Mouse (Mus musculus): ENCODE data around the gene 2900026A02Rik. TPM values are rescaled to one million over a fixed set of nuclear protein-coding genes. Genes with fewer than 3 reads are reported as not detected.

The 2900026A02Rik gene
- polyA plus RNA-seq, 1 experiment from 2014 or later, result 5.3 TPM

DNA sequence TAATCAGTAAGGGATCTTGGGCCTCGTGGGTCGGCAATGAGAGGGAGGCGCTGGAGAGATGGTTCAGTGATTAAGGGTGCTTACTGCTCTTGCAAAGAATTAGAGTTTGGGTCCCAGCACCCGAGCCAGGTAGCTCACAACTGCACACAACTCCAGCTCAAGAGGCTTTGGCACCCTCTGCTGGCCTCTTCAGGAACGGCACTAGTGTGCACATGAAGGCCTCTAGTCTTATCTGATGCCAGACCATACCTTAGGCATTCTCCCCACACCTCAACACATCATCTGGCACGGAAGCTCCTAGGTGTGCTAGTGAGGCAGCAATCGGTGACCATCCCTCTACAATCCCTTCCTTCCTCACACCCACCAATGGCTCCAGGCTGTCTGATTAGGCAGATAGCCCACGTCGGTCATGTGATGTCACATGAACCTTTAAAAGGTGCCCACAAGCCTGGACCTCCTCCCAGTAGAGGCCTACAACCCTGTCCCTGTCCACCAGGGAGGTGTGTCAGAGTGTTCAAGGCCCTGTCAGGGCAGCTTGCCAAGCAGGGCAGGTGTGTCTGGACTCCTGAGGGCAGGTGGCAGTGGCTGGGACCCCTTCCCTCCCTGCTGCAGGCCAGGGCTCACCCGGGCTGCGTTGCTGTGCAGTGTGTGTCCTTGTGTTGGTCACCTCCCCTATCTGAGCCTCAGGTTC, 50.8 kb downstream of the 2900026A02Rik start:
- Histone ChIP-seq H3K4me1 (replicated peaks; ENCODE audit: control insufficient read depth, insufficient read depth) (no peaks in the 10 kb centered on the region), H3K4me3 (ENCODE audit: low read depth, low read length) (no peak overlapping the region), H3K27me3 (ENCODE audit: control insufficient read depth, insufficient read depth, low read length) (no peaks in the 10 kb centered on the region), H3K27ac (replicated peaks) (no peak overlapping the region), H3K9me3 (ENCODE audit: control insufficient read depth, low read length) (no peaks in the 10 kb centered on the region), H3K4me2 (replicated peaks; ENCODE audit: low read depth) (no peak overlapping the region), H3K9ac (ENCODE audit: low read length) (no peak overlapping the region), H3K36me3 (ENCODE audit: control insufficient read depth, insufficient read depth, low read length) (no peaks in the 10 kb centered on the region)
- ATAC-seq (ENCODE audit: low FRiP score, low TSS enrichment) (no peak), DNase-seq (ENCODE audit: low spot score) (peak; percentile 44)
- 83% methylated on average over 11 of the region's 11 CpGs for WGBS
- TF ChIP-seq EP300 (optimal IDR thresholded peaks at IDR 0.05) (no peak), CTCF (IDR thresholded peaks at IDR 0.05; ENCODE audit: low read depth) (peak; percentile 63)

GRCm38 (mm10) chr5:113167733-113168132, 53.3 kb downstream of the 2900026A02Rik start:
- H3K4me2 ChIP-seq (replicated peaks; ENCODE audit: low read depth), result no peak overlapping the region
- no peaks in the 10 kb centered on the region for H3K36me3 ChIP-seq (ENCODE audit: control insufficient read depth, insufficient read depth, low read length)
- peaks cover 3% of the 10 kb centered on the region; the same call in 1 of the 2 replicates for H3K4me1 ChIP-seq (replicated peaks; ENCODE audit: control insufficient read depth, insufficient read depth)
- no peaks in the 10 kb centered on the region for H3K9me3 ChIP-seq (ENCODE audit: control insufficient read depth, low read length)
- no peak overlapping the region for H3K4me3 ChIP-seq (ENCODE audit: low read depth, low read length)
- H3K27ac ChIP-seq (replicated peaks), result no peak overlapping the region
- WGBS, result 42% methylated on average over 2 of the region's 2 CpGs
- no peak overlapping the region for H3K9ac ChIP-seq (ENCODE audit: low read length)
- ATAC-seq (ENCODE audit: low FRiP score, low TSS enrichment) (no peak), DNase-seq (ENCODE audit: low spot score) (peak; percentile 67)
- no peaks in the 10 kb centered on the region for H3K27me3 ChIP-seq (ENCODE audit: control insufficient read depth, insufficient read depth, low read length)
- TF ChIP-seq EP300 (optimal IDR thresholded peaks at IDR 0.05) (no peak), CTCF (IDR thresholded peaks at IDR 0.05; ENCODE audit: low read depth) (peak; percentile 80)

DNA sequence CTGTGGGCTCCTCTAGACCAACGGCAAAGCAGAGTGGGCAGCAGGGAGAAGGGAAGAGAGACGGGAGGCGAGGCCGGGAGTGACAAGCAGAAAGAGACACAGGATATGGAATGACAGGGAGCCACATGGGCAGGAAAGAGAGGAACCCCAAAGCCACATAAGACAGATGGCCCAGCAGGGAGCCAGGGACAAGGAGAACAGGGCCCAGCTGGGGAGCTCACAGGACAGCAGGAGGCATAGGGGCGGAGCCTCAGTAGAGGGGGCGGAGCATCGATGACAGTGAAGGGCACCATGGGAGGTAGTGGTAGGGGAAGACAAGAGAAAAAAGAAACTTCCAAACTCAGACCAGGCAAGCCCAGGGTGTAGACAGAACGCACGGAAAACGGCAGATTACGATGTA, 55.6 kb downstream of the 2900026A02Rik start:
- DNase-seq (ENCODE audit: low spot score) (no peak), ATAC-seq (ENCODE audit: low FRiP score, low TSS enrichment) (no peak)
- no peaks in the 10 kb centered on the region for H3K9me3 ChIP-seq (ENCODE audit: control insufficient read depth, low read length)
- H3K27me3 ChIP-seq (ENCODE audit: control insufficient read depth, insufficient read depth, low read length), result no peaks in the 10 kb centered on the region
- H3K9ac ChIP-seq (ENCODE audit: low read length), result no peak overlapping the region
- peak overlapping the region; percentile 73; the same call in 1 of the 2 replicates for H3K27ac ChIP-seq (replicated peaks)
- 52% methylated on average over 11 of the region's 11 CpGs for WGBS
- peaks cover 3% of the 10 kb centered on the region; the same call in 1 of the 2 replicates for H3K4me1 ChIP-seq (replicated peaks; ENCODE audit: control insufficient read depth, insufficient read depth)
- H3K4me2 ChIP-seq (replicated peaks; ENCODE audit: low read depth), result no peak overlapping the region
- H3K36me3 ChIP-seq (ENCODE audit: control insufficient read depth, insufficient read depth, low read length), result no peaks in the 10 kb centered on the region
- TF ChIP-seq CTCF (IDR thresholded peaks at IDR 0.05; ENCODE audit: low read depth), result no peak
- TF ChIP-seq EP300 (optimal IDR thresholded peaks at IDR 0.05), result no peak
- H3K4me3 ChIP-seq (ENCODE audit: low read depth, low read length), result no peak overlapping the region

DNA sequence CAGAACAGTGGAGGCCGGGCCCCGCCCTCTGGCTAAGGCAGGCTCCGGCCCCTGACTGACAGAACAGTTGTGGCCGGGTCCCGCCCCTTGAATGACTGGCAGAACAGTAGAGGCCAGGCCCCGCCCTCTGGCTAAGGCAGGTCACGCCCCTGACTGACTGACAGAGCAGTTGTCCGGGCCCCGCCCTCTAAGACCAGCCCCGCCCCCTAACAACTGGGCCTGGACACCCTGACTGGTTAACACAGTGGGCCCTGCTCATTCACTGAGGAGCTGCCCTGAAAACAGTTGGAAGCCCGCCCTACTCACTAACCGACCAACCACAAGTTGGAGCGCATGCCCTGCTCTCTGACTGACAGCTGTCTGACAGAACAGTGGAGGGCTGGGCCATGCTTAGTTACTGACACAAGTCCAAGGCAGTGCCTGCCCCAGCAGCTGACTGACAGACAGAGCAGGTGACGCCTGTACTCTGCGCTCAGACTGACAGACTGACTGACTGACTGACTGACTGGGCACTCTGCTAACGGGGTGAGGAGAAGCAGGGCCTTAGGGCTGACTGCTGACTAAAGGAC, 56.1 kb downstream of the 2900026A02Rik start:
- ATAC-seq (ENCODE audit: low FRiP score, low TSS enrichment), result peak; percentile 93
- H3K36me3 ChIP-seq (ENCODE audit: control insufficient read depth, insufficient read depth, low read length), result no peaks in the 10 kb centered on the region
- 18% methylated on average over 16 of the region's 16 CpGs for WGBS

DNA sequence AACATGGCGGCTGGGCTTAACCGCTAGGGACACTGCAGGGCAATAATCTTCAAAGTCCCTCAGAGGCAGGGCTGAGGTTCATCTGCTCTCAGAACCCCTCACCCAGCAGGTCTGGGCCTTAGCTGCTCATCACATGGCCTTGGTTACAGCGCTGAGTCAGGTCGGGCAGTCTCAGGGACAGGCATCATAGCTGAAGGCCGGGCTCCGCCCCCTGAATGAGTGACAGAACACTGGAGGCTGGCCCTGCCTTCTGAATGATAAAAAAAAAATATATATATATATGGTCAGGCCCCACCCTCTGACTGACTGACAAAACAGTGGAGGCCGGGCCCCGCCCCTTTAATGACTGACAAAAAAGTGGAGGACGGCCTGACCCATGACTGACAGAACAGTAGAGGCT, 56.6 kb downstream of the 2900026A02Rik start:
- H3K4me3 ChIP-seq (ENCODE audit: low read depth, low read length), result no peak overlapping the region
- no peak for TF ChIP-seq CTCF (IDR thresholded peaks at IDR 0.05; ENCODE audit: low read depth)
- no peak for TF ChIP-seq EP300 (optimal IDR thresholded peaks at IDR 0.05)
- H3K4me2 ChIP-seq (replicated peaks; ENCODE audit: low read depth), result no peak overlapping the region
- 30% methylated on average over 9 of the region's 9 CpGs for WGBS
- H3K9ac ChIP-seq (ENCODE audit: low read length), result no peak overlapping the region
- peaks cover 3% of the 10 kb centered on the region; the same call in 1 of the 2 replicates for H3K4me1 ChIP-seq (replicated peaks; ENCODE audit: control insufficient read depth, insufficient read depth)
- no peaks in the 10 kb centered on the region for H3K36me3 ChIP-seq (ENCODE audit: control insufficient read depth, insufficient read depth, low read length)
- H3K27ac ChIP-seq (replicated peaks), result no peak overlapping the region
- no peaks in the 10 kb centered on the region for H3K9me3 ChIP-seq (ENCODE audit: control insufficient read depth, low read length)
- peak; percentile 75 for ATAC-seq (ENCODE audit: low FRiP score, low TSS enrichment)
- no peaks in the 10 kb centered on the region for H3K27me3 ChIP-seq (ENCODE audit: control insufficient read depth, insufficient read depth, low read length)
- no peak for DNase-seq (ENCODE audit: low spot score)

More for the DNA sequence above, 56.1 kb downstream of the 2900026A02Rik start:
- Histone ChIP-seq H3K27ac (replicated peaks) (peak overlapping the region; percentile 73; the same call in 1 of the 2 replicates), H3K4me3 (ENCODE audit: low read depth, low read length) (no peak overlapping the region), H3K27me3 (ENCODE audit: control insufficient read depth, insufficient read depth, low read length) (no peaks in the 10 kb centered on the region), H3K9me3 (ENCODE audit: control insufficient read depth, low read length) (no peaks in the 10 kb centered on the region), H3K9ac (ENCODE audit: low read length) (no peak overlapping the region), H3K4me2 (replicated peaks; ENCODE audit: low read depth) (no peak overlapping the region), H3K4me1 (replicated peaks; ENCODE audit: control insufficient read depth, insufficient read depth) (peaks cover 3% of the 10 kb centered on the region; the same call in 1 of the 2 replicates)
- peak; percentile 97 for DNase-seq (ENCODE audit: low spot score)
- TF ChIP-seq CTCF (IDR thresholded peaks at IDR 0.05; ENCODE audit: low read depth) (no peak), EP300 (optimal IDR thresholded peaks at IDR 0.05) (no peak)

GRCm38 (mm10) chr5:113163116-113163515, 57.9 kb downstream of the 2900026A02Rik start:
- Histone ChIP-seq H3K36me3 (ENCODE audit: control insufficient read depth, insufficient read depth, low read length) (no peaks in the 10 kb centered on the region), H3K4me1 (replicated peaks; ENCODE audit: control insufficient read depth, insufficient read depth) (peaks cover 3% of the 10 kb centered on the region; the same call in 1 of the 2 replicates), H3K9ac (ENCODE audit: low read length) (peak overlapping the region; percentile 47), H3K9me3 (ENCODE audit: control insufficient read depth, low read length) (no peaks in the 10 kb centered on the region), H3K27ac (replicated peaks) (no peak overlapping the region), H3K4me2 (replicated peaks; ENCODE audit: low read depth) (peak overlapping the region; percentile 49), H3K4me3 (ENCODE audit: low read depth, low read length) (peak overlapping the region; percentile 26), H3K27me3 (ENCODE audit: control insufficient read depth, insufficient read depth, low read length) (no peaks in the 10 kb centered on the region)
- ATAC-seq (ENCODE audit: low FRiP score, low TSS enrichment) (no peak), DNase-seq (ENCODE audit: low spot score) (peak; percentile 57)
- 5% methylated on average over 13 of the region's 13 CpGs for WGBS
- TF ChIP-seq EP300 (optimal IDR thresholded peaks at IDR 0.05), result no peak
- peak; percentile 28; the same call in 1 of the 2 replicates for TF ChIP-seq CTCF (IDR thresholded peaks at IDR 0.05; ENCODE audit: low read depth)
